ENCODE assay signal across 15 mouse cellular contexts in genomic region chr17:29769631-29770030, GRCm38 (mm10). TPM values are rescaled to one million over a fixed set of nuclear protein-coding genes. Genes with fewer than 3 reads are reported as not detected.
A peak's percentile ranks its signal among the peaks of the same experiment; 100 is the strongest.
DNase-seq lines count a peak whose midpoint lies in the region; ATAC-seq and TF ChIP-seq lines count a peak whose summit lies in the region.
"Had no signal": no experiment of that assay in that cellular context is flagged by ENCODE, and none has a peak within 500 bp of the region (broad histone marks: within the 10 kb centered on the region; RNA-seq: fewer than 3 reads in every experiment).

No protein-coding gene starts in this region.

- WGBS in hindbrain, embryonic 14.5 days = 87% methylated on average over 10 of the region's 10 CpGs
- WGBS in liver, postnatal 0 days (ENCODE audit: insufficient replicate concordance) = 71% methylated on average over 10 of the region's 10 CpGs

- H3K4me3 ChIP-seq in ES-Bruce4 (ENCODE audit: low read depth, low read length) = no peak overlapping the region
- H3K4me3 ChIP-seq in hindbrain, embryonic 14.5 days (replicated peaks; ENCODE audit: low read length) = no peak overlapping the region
- no peak overlapping the region for H3K4me3 ChIP-seq in liver, postnatal 0 days (ENCODE audit: low read depth, low read length)
- H3K4me3 ChIP-seq: forebrain, embryonic 13.5 days; hindbrain, embryonic 15.5 days; stomach, embryonic 15.5 days had no signal

- no peak overlapping the region for H3K27ac ChIP-seq in ES-Bruce4 (ENCODE audit: insufficient read depth, low read length)
- no peak overlapping the region for H3K27ac ChIP-seq in hindbrain, embryonic 14.5 days
- no peak overlapping the region for H3K27ac ChIP-seq in liver, postnatal 0 days (ENCODE audit: low read depth)
- H3K27ac ChIP-seq: forebrain, embryonic 13.5 days; hindbrain, embryonic 15.5 days; stomach, embryonic 15.5 days had no signal

- TF ChIP-seq CTCF in ES-Bruce4 (IDR thresholded peaks at IDR 0.05; ENCODE audit: low read depth, low read length) = no peak
- TF ChIP-seq CTCF in liver, postnatal 0 days (IDR thresholded peaks at IDR 0.05; ENCODE audit: low read depth) = no peak

- no peaks in the 10 kb centered on the region for H3K36me3 ChIP-seq in ES-Bruce4 (ENCODE audit: control insufficient read depth, insufficient read depth, low read length, poor library complexity, severe bottlenecking)
- H3K36me3 ChIP-seq in hindbrain, embryonic 14.5 days (replicated peaks; ENCODE audit: control insufficient read depth, insufficient read depth) = no peaks in the 10 kb centered on the region
- no peaks in the 10 kb centered on the region for H3K36me3 ChIP-seq in liver, postnatal 0 days (replicated peaks; ENCODE audit: insufficient read depth, low read length)
- H3K36me3 ChIP-seq: hindbrain, embryonic 15.5 days; stomach, embryonic 15.5 days had no signal

- no peak for TF ChIP-seq EP300 in ES-Bruce4 (IDR thresholded peaks at IDR 0.05; ENCODE audit: insufficient read depth, low read depth, low read length)
- no peak for TF ChIP-seq EP300 in liver, postnatal 0 days (IDR thresholded peaks at IDR 0.05; ENCODE audit: low read depth)

- no peaks in the 10 kb centered on the region for H3K9me3 ChIP-seq in ES-Bruce4 (replicated peaks; ENCODE audit: control insufficient read depth, insufficient read depth, low read length, poor library complexity, severe bottlenecking)
- H3K9me3 ChIP-seq in hindbrain, embryonic 14.5 days (ENCODE audit: control insufficient read depth, low read length) = no peaks in the 10 kb centered on the region
- H3K9me3 ChIP-seq in liver, postnatal 0 days (ENCODE audit: low read length) = no peaks in the 10 kb centered on the region
- H3K9me3 ChIP-seq: forebrain, embryonic 13.5 days; hindbrain, embryonic 15.5 days; stomach, embryonic 15.5 days had no signal

- TF ChIP-seq POLR2A in ES-Bruce4 (IDR thresholded peaks at IDR 0.05; ENCODE audit: insufficient read depth, low read length) = no peak

- ATAC-seq in inflammation-experienced regulatory T-cells, adult 6 months = peak; percentile 45
- no peak for ATAC-seq in hindbrain, embryonic 14.5 days (ENCODE audit: low FRiP score)
- ATAC-seq in liver, postnatal 0 days = no peak
- ATAC-seq: forebrain, embryonic 13.5 days had no signal

- no peaks in the 10 kb centered on the region for H3K4me1 ChIP-seq in ES-Bruce4 (ENCODE audit: control insufficient read depth, insufficient read depth, low read length)
- H3K4me1 ChIP-seq in hindbrain, embryonic 14.5 days (replicated peaks; ENCODE audit: control insufficient read depth, insufficient read depth, low read length) = no peaks in the 10 kb centered on the region
- H3K4me1 ChIP-seq in liver, postnatal 0 days (ENCODE audit: insufficient read depth) = no peaks in the 10 kb centered on the region; the same call in 1 of the 2 replicates
- H3K4me1 ChIP-seq: forebrain, embryonic 13.5 days; hindbrain, embryonic 15.5 days; stomach, embryonic 15.5 days had no signal

- H3K27me3 ChIP-seq in ES-Bruce4 (ENCODE audit: control insufficient read depth, insufficient read depth, low read length, poor library complexity, severe bottlenecking) = no peaks in the 10 kb centered on the region
- no peaks in the 10 kb centered on the region for H3K27me3 ChIP-seq in hindbrain, embryonic 14.5 days (ENCODE audit: control insufficient read depth, insufficient read depth, low read length)
- H3K27me3 ChIP-seq in liver, postnatal 0 days (ENCODE audit: insufficient read depth, low read length) = no peaks in the 10 kb centered on the region
- H3K27me3 ChIP-seq: forebrain, embryonic 13.5 days; hindbrain, embryonic 15.5 days had no signal

- DNase-seq in CD4-positive helper T cell, adult 2 months (ENCODE audit: low read depth, low spot score) = peak; percentile 79
- peak; percentile 90 for DNase-seq in thymus, postnatal 0 days (ENCODE audit: low spot score)
- DNase-seq in embryo, embryonic 10 days (ENCODE audit: low spot score) = no peak
- no peak for DNase-seq in hindbrain, embryonic 14.5 days (ENCODE audit: low spot score)
- DNase-seq in liver, postnatal 0 days = no peak
- DNase-seq: adrenal gland, adult 8-10 months; cerebellum, adult 9-10 months; heart, adult 11 months; lung, adult 2 months; midbrain, embryonic 14.5 days had no signal

- H3K9ac ChIP-seq in ES-Bruce4 (ENCODE audit: low read depth, poor library complexity, severe bottlenecking) = 0 out of 2 replicates have a peak overlapping the region, but pooled peaks have one; percentile 1
- H3K9ac ChIP-seq in hindbrain, embryonic 14.5 days = no peak overlapping the region
- no peak overlapping the region for H3K9ac ChIP-seq in liver, postnatal 0 days (replicated peaks)
- H3K9ac ChIP-seq: forebrain, embryonic 13.5 days; hindbrain, embryonic 15.5 days; stomach, embryonic 15.5 days had no signal

- H3K4me2 ChIP-seq in hindbrain, embryonic 14.5 days (replicated peaks) = no peak overlapping the region
- H3K4me2 ChIP-seq in liver, postnatal 0 days (ENCODE audit: low read depth, low read length) = no peak overlapping the region
- H3K4me2 ChIP-seq: forebrain, embryonic 13.5 days; hindbrain, embryonic 15.5 days; stomach, embryonic 15.5 days had no signal

RNA-seq across cellular contexts. Expression of gene Ccdc167, which starts 52.8 kb away (rescaled TPM):
- polyA plus RNA-seq in ES-Bruce4 (2011; ENCODE audit: insufficient read depth, insufficient read length, low read depth, missing spikeins) = 14.5 and 15.7 TPM in 2 replicates
- 10 to 100 TPM in 1 of 3 experiments, 1 to 10 TPM in 2; 5.5 to 12.3 (median 8.5) TPM for polyA plus RNA-seq in inflammation-experienced regulatory T-cells, adult 6 months (2017; shearing (Covaris generic))
- 9.2 and 10.8 TPM in 2 replicates for polyA plus RNA-seq in thymus, postnatal 0 days (2015; fragmentation: Nextera tagmentation; extraction: Ambion mirVana)
- 13.5 and 13.6 TPM in 2 replicates for polyA plus RNA-seq in hindbrain, embryonic 14.5 days (2014; fragmentation: Nextera tagmentation; extraction: Ambion mirVana)
- 4.2 and 4.6 TPM in 2 replicates for polyA plus RNA-seq in liver, postnatal 0 days (2015; fragmentation: Nextera tagmentation; extraction: Ambion mirVana)

Comparison
In these comparisons a context has a peak if more than half of its experiments do, and no peak if none do; other contexts are left out.
1. DNase-seq: peak in CD4-positive helper T cell, adult 2 months (single experiment) and thymus, postnatal 0 days (single experiment); none in embryo, embryonic 10 days (single experiment), hindbrain, embryonic 14.5 days (single experiment) and liver, postnatal 0 days (single experiment).